Mouse (Mus musculus) liver, postnatal 0 days (tissue): Measurements from ENCODE around the gene Bicra.

ENCODE experiments used
- CTCF ChIP-seq: sonication (generic); IDR thresholded peaks from 2 replicates; pipeline ENCODE4 v1.5.1; 2016; ENCODE audit warnings: antibody characterized with exemption, low read depth
- EP300 ChIP-seq: IDR thresholded peaks from 2 replicates; pipeline ENCODE4 v1.6.1; 2016; ENCODE audit warnings: antibody characterized with exemption, low read depth, mild to moderate bottlenecking

- TF ChIP-seq CTCF (no peak), EP300 (no peak)
Measured at GRCm38 (mm10) chr7:15933437-15934359, 114.0 kb downstream of the Bicra start.
